ENCODE assay signal across 14 mouse cellular contexts in the genomic region with DNA sequence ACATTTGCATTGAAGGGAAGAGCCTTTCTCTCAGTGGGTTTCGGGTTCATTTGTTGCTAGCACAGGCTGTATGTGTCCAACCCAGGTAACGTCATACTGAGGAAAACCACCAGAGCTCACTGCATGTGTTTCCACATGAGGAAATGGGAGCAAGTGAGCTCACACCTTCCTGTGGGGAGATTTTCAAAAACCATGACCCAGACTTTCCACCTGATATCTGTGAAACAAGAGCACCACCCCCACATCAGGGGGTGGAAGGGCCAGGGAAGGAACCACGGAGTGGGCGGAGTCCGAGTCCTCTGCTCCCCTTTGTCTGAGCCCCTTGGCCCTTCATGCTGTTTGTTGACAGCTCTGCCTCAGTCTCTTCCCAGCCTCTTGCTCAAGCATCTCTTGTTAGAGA.
DNase-seq lines count a peak whose midpoint lies in the region; ATAC-seq lines count a peak whose summit lies in the region.
"Had no signal": no experiment of that assay in that cellular context is flagged by ENCODE, and none has a peak within 500 bp of the region (broad histone marks: within the 10 kb centered on the region; RNA-seq: fewer than 3 reads in every experiment).

No protein-coding gene starts in this region.

- no peaks in the 10 kb centered on the region for H3K9me3 ChIP-seq in kidney, embryonic 14.5 days (ENCODE audit: control insufficient read depth, low read length)
- no peaks in the 10 kb centered on the region for H3K9me3 ChIP-seq in embryonic facial prominence, embryonic 10.5 days
- no peaks in the 10 kb centered on the region for H3K9me3 ChIP-seq in limb, embryonic 10.5 days (replicated peaks)
- H3K9me3 ChIP-seq: liver, embryonic 13.5 days; neural tube, embryonic 12.5 days had no signal

- peaks cover 4% of the 10 kb centered on the region; the same call in 1 of the 2 replicates for H3K36me3 ChIP-seq in kidney, embryonic 14.5 days (ENCODE audit: control insufficient read depth, insufficient read depth, low read length)
- peaks cover 29% of the 10 kb centered on the region for H3K36me3 ChIP-seq in embryonic facial prominence, embryonic 10.5 days (replicated peaks)
- peaks cover 46% of the 10 kb centered on the region for H3K36me3 ChIP-seq in limb, embryonic 10.5 days
- H3K36me3 ChIP-seq: liver, embryonic 13.5 days had no signal

- no peak for ATAC-seq in kidney, embryonic 14.5 days (ENCODE audit: low FRiP score, low TSS enrichment)

- no peak overlapping the region for H3K9ac ChIP-seq in kidney, embryonic 14.5 days (ENCODE audit: low read depth, low read length)
- H3K9ac ChIP-seq: liver, embryonic 13.5 days; neural tube, embryonic 12.5 days had no signal

- no peak overlapping the region for H3K4me2 ChIP-seq in kidney, embryonic 14.5 days (replicated peaks; ENCODE audit: low read depth, low read length)
- H3K4me2 ChIP-seq: liver, embryonic 13.5 days; neural tube, embryonic 12.5 days had no signal

- H3K27me3 ChIP-seq in kidney, embryonic 14.5 days (ENCODE audit: control insufficient read depth, insufficient read depth, low read length) = no peaks in the 10 kb centered on the region
- H3K27me3 ChIP-seq in embryonic facial prominence, embryonic 10.5 days (replicated peaks; ENCODE audit: low read depth, poor library complexity, severe bottlenecking) = no peaks in the 10 kb centered on the region
- no peaks in the 10 kb centered on the region for H3K27me3 ChIP-seq in limb, embryonic 10.5 days (ENCODE audit: low read depth, poor library complexity, severe bottlenecking)
- H3K27me3 ChIP-seq: liver, embryonic 13.5 days; neural tube, embryonic 12.5 days had no signal

- DNase-seq in kidney, postnatal 14 days = no peak
- peak; percentile 71 for DNase-seq in CD4-positive helper T cell, adult 2 months (ENCODE audit: low read depth, low spot score)
- no peak for DNase-seq in embryonic facial prominence, embryonic 10.5 days (ENCODE audit: low spot score)
- no peak for DNase-seq in limb, embryonic 10.5 days (ENCODE audit: low spot score)
- DNase-seq in ovary, postnatal 36 days (ENCODE audit: low spot score) = no peak
- DNase-seq in urinary bladder, postnatal 25 days (ENCODE audit: low spot score) = no peak
- DNase-seq: adrenal gland, adult 2 months; cerebellum, adult 8-10 months; heart, adult 2 months; heart, postnatal 14 days; liver, embryonic 13.5 days; spleen, adult 18-20 months had no signal

- H3K4me1 ChIP-seq in kidney, embryonic 14.5 days (ENCODE audit: control insufficient read depth, insufficient read depth, low read length) = peaks cover 74% of the 10 kb centered on the region
- H3K4me1 ChIP-seq in embryonic facial prominence, embryonic 10.5 days = peaks cover 95% of the 10 kb centered on the region
- H3K4me1 ChIP-seq in limb, embryonic 10.5 days = peaks cover 90% of the 10 kb centered on the region

- H3K27ac ChIP-seq in kidney, embryonic 14.5 days (ENCODE audit: low read depth, low read length) = peak overlapping the region; percentile 39; the same call in 1 of the 2 replicates
- peak overlapping the region; percentile 37; the same call in 1 of the 2 replicates for H3K27ac ChIP-seq in embryonic facial prominence, embryonic 10.5 days (replicated peaks)
- 0 out of 2 replicates have a peak overlapping the region, but pooled peaks have one; percentile 4 for H3K27ac ChIP-seq in limb, embryonic 10.5 days
- H3K27ac ChIP-seq: heart, adult 2 months; liver, embryonic 13.5 days; neural tube, embryonic 12.5 days had no signal

- H3K4me3 ChIP-seq in kidney, embryonic 14.5 days (ENCODE audit: low read length) = no peak overlapping the region
- no peak overlapping the region for H3K4me3 ChIP-seq in embryonic facial prominence, embryonic 10.5 days
- no peak overlapping the region for H3K4me3 ChIP-seq in limb, embryonic 10.5 days
- H3K4me3 ChIP-seq: heart, adult 2 months; liver, embryonic 13.5 days; neural tube, embryonic 12.5 days had no signal

- WGBS in kidney, embryonic 14.5 days = 80% methylated on average over 5 of the region's 5 CpGs
- 82% methylated on average over 5 of the region's 5 CpGs for WGBS in embryonic facial prominence, embryonic 10.5 days
- 92% methylated on average over 5 of the region's 5 CpGs for WGBS in limb, embryonic 10.5 days
